Mouse (Mus musculus) adrenal gland, adult 8-10 months (tissue): ENCODE measurements around the gene Prcc. TPM values are rescaled to one million over a fixed set of nuclear protein-coding genes. Genes with fewer than 3 reads are reported as not detected.
A peak's percentile ranks its signal among the peaks of the same experiment; 100 is the strongest.

Experiments
- DNase-seq: peaks from one replicate; pipeline ENCODE4 v3.0.0; 2022
- total RNA-seq, 4 experiments: library from RNA; stranded (reverse); gene quantifications; 2 replicates each; pipeline ENCODE4 v1.2.4; 2022

The Prcc gene
- 10 to 100 TPM; 47.5 to 49.4 (median 48.7) TPM for total RNA-seq

- DNase-seq = peak; percentile 96
These were observed at the start of gene Prcc for GRCm38 (mm10) chr3:87885281-87886003. Gene Prcc (minus strand): TSS chr3:87885608.

GRCm38 (mm10) chr3:87935201-87935600 lies 49.8 kb upstream of the Prcc start:
- DNase-seq = no peak

GRCm38 (mm10) chr3:87934501-87934900 lies 49.1 kb upstream of the Prcc start:
- no peak for DNase-seq

- DNase-seq = no peak
These were observed 48.6 kb upstream of the Prcc start for GRCm38 (mm10) chr3:87934026-87934425.

GRCm38 (mm10) chr3:87930078-87930795 lies 44.8 kb upstream of the Prcc start, which contains the start of the genes Isg20l2 and Rrnad1:
Gene Isg20l2 (plus strand): TSS chr3:87930314.
Gene Rrnad1 (minus strand): TSS chr3:87930717.
- peak; percentile 97 for DNase-seq

- DNase-seq = no peak
These were observed 44.1 kb upstream of the Prcc start for GRCm38 (mm10) chr3:87929341-87930077.

- DNase-seq = no peak
These were observed 42.0 kb upstream of the Prcc start for GRCm38 (mm10) chr3:87927452-87927851.

GRCm38 (mm10) chr3:87924996-87925395 lies 39.6 kb upstream of the Prcc start:
- peak; percentile 70 for DNase-seq

- DNase-seq = no peak
These were observed 35.0 kb upstream of the Prcc start for GRCm38 (mm10) chr3:87920270-87920943.

GRCm38 (mm10) chr3:87919336-87920108 lies 34.1 kb upstream of the Prcc start, which contains the start of gene Mrpl24:
Gene Mrpl24 (plus strand): TSS chr3:87919506.
- DNase-seq = peak; percentile 85

- DNase-seq = no peak
These were observed 33.1 kb upstream of the Prcc start for GRCm38 (mm10) chr3:87918551-87918950.

GRCm38 (mm10) chr3:87916990-87917389 lies 31.6 kb upstream of the Prcc start:
- DNase-seq = no peak

- DNase-seq = no peak
These were observed 28.5 kb upstream of the Prcc start for GRCm38 (mm10) chr3:87913891-87914290.

- no peak for DNase-seq
These were observed 28.1 kb upstream of the Prcc start for GRCm38 (mm10) chr3:87913491-87913890.

GRCm38 (mm10) chr3:87910573-87911141 lies 25.2 kb upstream of the Prcc start:
- DNase-seq = peak; percentile 86

- no peak for DNase-seq
These were observed 24.5 kb upstream of the Prcc start for GRCm38 (mm10) chr3:87909874-87910273.

GRCm38 (mm10) chr3:87909381-87909780 lies 24.0 kb upstream of the Prcc start:
- DNase-seq = no peak

GRCm38 (mm10) chr3:87907906-87908305 lies 22.5 kb upstream of the Prcc start:
- DNase-seq = no peak

GRCm38 (mm10) chr3:87906981-87907857 lies 21.8 kb upstream of the Prcc start:
- DNase-seq = no peak

GRCm38 (mm10) chr3:87906601-87906980 lies 21.2 kb upstream of the Prcc start:
- no peak for DNase-seq
